Mouse (Mus musculus) lung, embryonic 16.5 days (tissue): ENCODE data around the gene Trir. TPM values are rescaled to one million over a fixed set of nuclear protein-coding genes. Genes with fewer than 3 reads are reported as not detected.

Experiments used
- ATAC-seq: fragments of 200-750 bp; cut with Nextera tagmentation; 2 replicates; pipeline ENCODE4 v1.8.0; 2017; ENCODE audit warnings: low read depth, mild to moderate bottlenecking, moderate library complexity
- H3K27ac ChIP-seq: fragments of 300-500 bp; sonication (generic); 2 replicates; pipeline ENCODE4 v1.5.1; 2014; ENCODE audit warnings: mild to moderate bottlenecking, control low read depth, low read length
- H3K27me3 ChIP-seq: fragments of 300-500 bp; sonication (generic); 2 replicates; pipeline ENCODE4 v1.6.1; 2014; ENCODE audit warnings: low read depth, low read length, mixed read lengths; ENCODE audit not compliant: control insufficient read depth, insufficient read depth
- H3K36me3 ChIP-seq: fragments of 300-500 bp; sonication (generic); 2 replicates; pipeline ENCODE4 v1.6.1; 2014; ENCODE audit warnings: low read length; ENCODE audit not compliant: control insufficient read depth, insufficient read depth
- H3K4me1 ChIP-seq: fragments of 300-500 bp; sonication (generic); replicated peaks from 2 replicates; pipeline ENCODE4 v1.6.1; 2014; ENCODE audit warnings: low read length, mixed read lengths; ENCODE audit not compliant: control insufficient read depth, insufficient read depth
- H3K4me2 ChIP-seq: fragments of 300-500 bp; sonication (generic); 2 replicates; pipeline ENCODE4 v1.6.1; 2014; ENCODE audit warnings: low read depth, low read length, control low read depth
- H3K4me3 ChIP-seq: fragments of 300-500 bp; sonication (generic); 2 replicates; pipeline ENCODE4 v1.5.1; 2014; ENCODE audit warnings: mild to moderate bottlenecking, low read length, control low read depth
- H3K9ac ChIP-seq: fragments of 300-500 bp; sonication (generic); 2 replicates; pipeline ENCODE4 v1.6.1; 2014; ENCODE audit warnings: low read length, control low read depth
- H3K9me3 ChIP-seq: fragments of 300-500 bp; sonication (generic); 2 replicates; pipeline ENCODE4 v1.6.1; 2016; ENCODE audit warnings: low read length; ENCODE audit not compliant: control insufficient read depth
- WGBS: fragments of 180-500 bp; shearing (Covaris S2); extraction: QIAGEN DNeasy Blood & Tissue Kit; methylation state at CpG from one replicate; pipeline ENCODE4 v1.1.7; 2014; 5-methylcytosine and 5-hydroxymethylcytosine counted together
- polyA plus RNA-seq: library from polyadenylated mRNA; unstranded; fragments of >200 nt; fragmentation: Nextera tagmentation; extraction: Ambion mirVana; gene quantifications from 2 replicates; pipeline ENCODE4 v1.2.1, GENCODE M21; 2015

Trir gene
- polyA plus RNA-seq, 1 experiment from 2014 or later: 101 TPM

DNA sequence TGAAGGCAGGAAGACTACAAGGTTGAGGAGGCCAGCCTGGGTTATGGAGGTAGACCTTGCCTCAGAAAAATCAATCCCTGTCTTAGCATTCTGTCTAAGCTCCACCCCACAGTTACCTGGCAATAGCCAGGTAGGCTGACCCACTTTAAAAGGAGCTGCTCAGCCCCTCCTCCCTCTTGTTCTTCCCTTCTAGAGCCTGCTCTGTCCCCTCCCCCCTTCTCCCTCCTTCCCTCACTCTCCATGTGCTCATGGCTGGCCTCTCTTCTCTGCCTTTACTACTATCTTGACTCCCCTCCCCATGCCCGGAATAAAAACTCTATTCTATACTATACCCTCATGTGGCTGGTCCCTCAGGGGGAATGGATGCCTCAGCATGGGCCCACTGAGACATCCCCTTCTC, 7.2 kb downstream of the Trir start:
- Histone ChIP-seq H3K4me1 (peaks cover 13% of the 10 kb centered on the region), H3K4me3 (no peak overlapping the region), H3K27ac (no peak overlapping the region; the same call in 1 of the 2 replicates), H3K4me2 (no peak overlapping the region), H3K36me3 (peaks cover 34% of the 10 kb centered on the region), H3K27me3 (no peaks in the 10 kb centered on the region), H3K9ac (no peak overlapping the region), H3K9me3 (no peaks in the 10 kb centered on the region)
- no peak for ATAC-seq
- WGBS: 52% methylated on average over 1 of the region's 1 CpGs

DNA sequence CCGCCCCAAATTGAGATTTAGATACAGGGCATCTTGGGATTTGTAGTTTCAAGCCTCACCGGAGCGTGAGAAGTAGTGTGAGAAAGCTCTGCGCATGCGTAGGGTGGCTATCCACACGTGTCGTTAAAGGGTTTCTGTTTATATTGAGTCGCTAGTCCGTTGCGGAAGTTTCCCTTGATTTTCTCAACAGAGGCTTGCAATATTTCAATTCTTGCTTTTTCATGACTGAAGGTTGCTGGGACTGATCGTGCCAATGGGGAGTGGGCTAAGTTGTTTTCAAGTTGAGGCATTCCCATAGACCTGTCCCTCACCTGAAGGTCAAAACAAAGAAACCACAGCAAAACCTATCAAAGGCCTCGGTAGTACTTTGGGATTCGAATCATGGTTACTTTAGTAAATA, 8.1 kb downstream of the Trir start:
- H3K9me3 ChIP-seq: no peaks in the 10 kb centered on the region
- peak overlapping the region; percentile 50; the same call in 1 of the 2 replicates for H3K27ac ChIP-seq
- under 1% methylated on average over 13 of the region's 13 CpGs for WGBS
- peak overlapping the region; percentile 91 for H3K4me2 ChIP-seq
- peaks cover 15% of the 10 kb centered on the region for H3K4me1 ChIP-seq
- no peaks in the 10 kb centered on the region for H3K27me3 ChIP-seq
- H3K36me3 ChIP-seq: peaks cover 30% of the 10 kb centered on the region
- H3K4me3 ChIP-seq: peak overlapping the region; percentile 83
- ATAC-seq: no peak
- H3K9ac ChIP-seq: peak overlapping the region; percentile 94

DNA sequence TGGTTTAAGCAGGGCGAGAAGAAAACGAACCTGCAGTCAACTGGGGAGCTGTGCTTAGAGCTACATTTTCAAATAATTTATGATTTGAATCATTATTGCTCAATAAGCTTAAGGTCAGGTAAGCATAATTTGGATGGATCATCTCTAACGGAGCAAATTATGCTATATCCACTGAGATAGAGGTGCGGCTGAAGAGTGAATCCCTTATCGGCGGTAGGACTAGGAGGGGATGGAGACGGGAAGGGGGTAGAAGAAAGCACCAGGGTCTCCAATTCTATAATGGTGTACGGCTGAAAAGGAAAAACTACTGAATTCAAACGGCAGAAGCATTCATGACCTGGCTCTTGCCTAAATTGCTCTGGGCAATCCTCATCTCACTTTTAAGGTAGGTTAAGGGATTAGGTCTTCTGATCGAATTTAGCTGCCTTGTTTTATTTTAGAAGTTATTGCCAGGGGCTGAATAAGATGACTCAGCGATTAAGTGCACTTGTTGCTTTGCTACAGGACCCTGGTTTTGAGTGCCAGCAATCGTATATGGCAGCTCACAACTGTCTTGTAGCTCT, 8.6 kb downstream of the Trir start:
- Histone ChIP-seq H3K9ac (peak overlapping the region; percentile 94), H3K27ac (peak overlapping the region; percentile 100), H3K4me1 (peaks cover 15% of the 10 kb centered on the region), H3K9me3 (no peaks in the 10 kb centered on the region), H3K4me3 (peak overlapping the region; percentile 83), H3K4me2 (peak overlapping the region; percentile 91), H3K36me3 (peaks cover 27% of the 10 kb centered on the region), H3K27me3 (no peaks in the 10 kb centered on the region)
- WGBS: 4% methylated on average over 12 of the region's 12 CpGs
- no peak for ATAC-seq

DNA sequence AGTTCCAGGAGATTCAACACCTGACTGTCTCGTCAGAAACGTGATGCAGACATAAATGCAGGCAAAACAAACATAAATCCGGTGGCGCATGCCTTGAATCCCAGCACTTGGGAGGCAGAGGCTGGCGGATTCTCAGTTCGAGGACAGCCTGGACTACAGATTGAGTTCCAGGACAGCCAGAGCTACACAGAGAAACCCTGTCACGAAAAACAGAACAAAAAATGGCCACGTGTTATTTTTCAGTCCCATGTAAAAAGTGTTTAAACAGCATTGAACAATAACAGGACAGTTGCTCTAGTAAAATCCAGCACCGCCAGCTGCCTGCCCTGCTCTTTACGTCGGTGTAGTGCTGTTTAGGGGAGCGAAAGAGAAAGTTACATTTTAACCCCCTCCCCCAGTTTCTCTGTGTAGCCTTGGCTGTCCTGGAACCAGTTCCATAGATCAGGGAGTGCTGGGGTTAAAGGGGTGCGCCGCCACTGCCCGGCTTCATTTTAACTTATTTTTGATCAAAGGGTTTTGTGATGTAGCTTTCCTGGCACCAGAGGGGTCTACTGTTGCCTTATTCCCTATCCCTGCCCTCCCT, 9.2 kb downstream of the Trir start:
- peak; percentile 12 for ATAC-seq
- peak overlapping the region; percentile 83 for H3K4me3 ChIP-seq
- H3K4me2 ChIP-seq: peak overlapping the region; percentile 91
- no peaks in the 10 kb centered on the region for H3K27me3 ChIP-seq
- H3K9me3 ChIP-seq: no peaks in the 10 kb centered on the region
- peak overlapping the region; percentile 94 for H3K9ac ChIP-seq
- H3K27ac ChIP-seq: peak overlapping the region; percentile 100
- peaks cover 15% of the 10 kb centered on the region for H3K4me1 ChIP-seq
- peaks cover 28% of the 10 kb centered on the region for H3K36me3 ChIP-seq
- under 1% methylated on average over 15 of the region's 15 CpGs for WGBS

DNA sequence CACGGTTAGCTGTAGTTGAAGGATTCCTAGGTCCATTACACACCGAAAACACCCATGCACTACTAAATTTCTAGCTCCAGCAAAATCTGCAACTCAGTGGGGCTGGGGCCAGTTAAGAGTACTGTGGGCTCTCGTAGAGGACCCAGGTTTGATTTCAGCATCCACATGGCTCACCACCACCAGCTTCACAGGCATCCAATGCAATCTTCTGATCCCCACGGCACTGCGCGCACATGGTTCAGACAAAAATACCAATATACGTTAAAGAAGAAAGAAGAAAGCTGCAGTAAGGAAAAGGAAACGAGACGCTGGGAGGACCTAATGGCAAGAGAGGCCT, 9.7 kb downstream of the Trir start:
- WGBS: 0% methylated on average over 9 of the region's 9 CpGs
- H3K36me3 ChIP-seq: peaks cover 29% of the 10 kb centered on the region
- peak; percentile 26 for ATAC-seq

DNA sequence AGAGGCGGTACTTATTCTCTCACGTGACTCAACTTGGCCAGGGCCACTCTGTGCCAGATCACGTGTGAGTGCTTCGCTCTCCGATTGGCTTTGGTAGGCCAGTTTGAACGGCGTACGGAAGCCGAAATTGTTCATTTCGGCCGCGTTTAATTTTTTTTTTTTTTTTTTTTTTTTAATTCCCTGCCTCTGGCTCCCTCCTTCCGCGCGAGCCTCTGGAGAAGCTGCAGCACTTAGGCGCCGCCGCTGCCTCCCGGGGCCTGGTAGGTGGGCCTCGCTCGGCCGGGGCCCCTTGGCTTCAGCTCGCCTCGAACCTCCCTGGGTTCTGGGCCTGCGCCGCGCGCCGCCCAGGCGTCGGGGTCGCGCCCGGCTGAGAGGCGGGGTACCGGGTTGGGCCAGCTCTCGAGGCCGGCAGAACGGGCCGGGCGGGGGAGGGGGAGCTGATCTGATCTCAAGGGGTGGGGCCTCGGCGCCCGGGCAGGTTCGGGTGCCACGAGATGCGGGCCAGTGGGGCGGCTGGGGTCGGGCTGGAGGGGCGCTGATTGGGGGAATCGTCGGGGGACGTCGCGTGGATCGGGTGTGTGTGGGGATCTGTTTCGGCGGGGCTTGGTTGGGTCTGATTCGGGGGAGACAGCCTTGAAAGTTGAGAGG, 10.2 kb downstream of the Trir start, which contains the start of gene Tnpo2:
Gene Tnpo2, plus strand, starts transcription at position 198 of the 648 bp plus-strand sequence.
- Histone ChIP-seq H3K4me2 (peak within 1 kb of the TSS; percentile 91), H3K9ac (peak within 1 kb of the TSS; percentile 94), H3K27ac (peak within 1 kb of the TSS; percentile 100), H3K4me3 (peak within 1 kb of the TSS; percentile 83), H3K36me3 (peaks cover 26% of the 10 kb centered on the region), H3K9me3 (no peaks in the 10 kb centered on the region), H3K4me1 (peaks cover 15% of the 10 kb centered on the region), H3K27me3 (no peaks in the 10 kb centered on the region)
- peak; percentile 94 for ATAC-seq
- under 1% methylated on average over 56 of the region's 59 CpGs for WGBS

More for the DNA sequence above, 9.7 kb downstream of the Trir start:
- Histone ChIP-seq H3K4me3 (peak overlapping the region; percentile 83), H3K4me1 (peaks cover 15% of the 10 kb centered on the region), H3K9me3 (no peaks in the 10 kb centered on the region), H3K27ac (peak overlapping the region; percentile 100), H3K4me2 (peak overlapping the region; percentile 91), H3K9ac (peak overlapping the region; percentile 94), H3K27me3 (no peaks in the 10 kb centered on the region)

DNA sequence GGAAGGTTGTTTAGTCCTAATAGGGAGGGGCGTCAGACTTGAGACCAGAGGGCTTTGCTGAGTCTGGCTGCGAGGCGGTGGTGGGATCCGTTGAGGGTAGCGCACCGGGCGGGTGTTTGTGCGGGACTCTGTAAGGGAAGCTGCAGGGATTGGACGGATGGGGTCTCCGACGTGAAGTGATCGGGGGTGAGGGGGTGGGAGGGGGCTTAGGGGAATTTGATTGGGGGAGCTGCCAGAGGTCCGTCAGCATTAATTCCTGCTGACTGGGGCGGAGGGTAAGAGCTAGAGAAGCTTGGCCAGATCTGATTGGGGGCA, 10.7 kb downstream of the Trir start:
- H3K4me3 ChIP-seq: peak overlapping the region; percentile 83
- H3K27ac ChIP-seq: peak overlapping the region; percentile 100
- H3K36me3 ChIP-seq: peaks cover 22% of the 10 kb centered on the region
- 0% methylated on average over 14 of the region's 14 CpGs for WGBS
- peak; percentile 53 for ATAC-seq
- H3K4me2 ChIP-seq: peak overlapping the region; percentile 81
- H3K27me3 ChIP-seq: no peaks in the 10 kb centered on the region
- peaks cover 15% of the 10 kb centered on the region for H3K4me1 ChIP-seq
- peak overlapping the region; percentile 94 for H3K9ac ChIP-seq
- H3K9me3 ChIP-seq: no peaks in the 10 kb centered on the region

DNA sequence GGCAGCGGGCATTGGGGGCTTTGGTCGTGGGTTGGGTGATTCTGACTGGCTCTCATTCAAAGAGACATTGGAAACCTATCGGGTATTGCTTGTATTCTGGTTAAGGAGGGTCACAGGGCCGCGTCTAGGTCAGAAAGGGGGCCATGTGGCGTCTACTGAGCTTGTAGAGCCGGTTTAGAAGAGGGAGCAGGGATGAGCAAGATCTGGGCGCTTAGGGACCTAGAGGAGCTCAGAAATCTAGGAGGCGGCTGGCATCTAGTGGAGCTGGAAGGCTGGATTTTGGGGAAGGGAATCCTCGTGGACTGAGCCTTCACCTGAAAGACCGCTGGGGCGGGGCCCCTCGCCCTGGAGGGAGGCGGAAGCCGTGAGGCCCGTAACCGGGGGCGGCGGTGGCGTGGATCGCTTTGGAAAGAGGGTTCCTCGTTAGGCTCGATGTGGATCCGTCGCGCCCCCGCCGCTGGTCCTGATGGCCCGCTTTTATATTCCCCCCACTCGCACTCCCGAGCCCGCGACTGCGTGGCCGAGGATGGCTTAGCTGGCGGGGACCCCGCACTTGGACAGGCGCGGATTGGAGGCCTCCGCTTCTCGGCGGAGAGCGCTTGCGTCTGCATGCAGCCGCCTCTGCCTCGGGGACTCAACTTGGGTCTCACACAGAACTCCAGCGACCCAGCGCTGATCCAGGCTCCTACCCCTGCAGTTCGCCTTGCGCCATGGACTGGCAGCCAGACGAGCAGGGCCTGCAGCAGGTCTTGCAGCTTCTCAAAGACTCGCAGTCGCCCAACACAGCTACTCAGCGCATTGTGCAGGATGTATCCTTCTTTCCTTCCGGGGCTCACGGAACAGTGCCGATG, 11.3 kb downstream of the Trir start:
- H3K27ac ChIP-seq: peak overlapping the region; percentile 100
- ATAC-seq: peak; percentile 3; the same call in 1 of the 2 replicates
- peaks cover 15% of the 10 kb centered on the region for H3K4me1 ChIP-seq
- H3K9ac ChIP-seq: peak overlapping the region; percentile 94
- no peaks in the 10 kb centered on the region for H3K27me3 ChIP-seq
- peaks cover 17% of the 10 kb centered on the region for H3K36me3 ChIP-seq
- H3K9me3 ChIP-seq: no peaks in the 10 kb centered on the region
- peak overlapping the region; percentile 83 for H3K4me3 ChIP-seq
- under 1% methylated on average over 52 of the region's 57 CpGs for WGBS
- peak overlapping the region; percentile 81 for H3K4me2 ChIP-seq

DNA sequence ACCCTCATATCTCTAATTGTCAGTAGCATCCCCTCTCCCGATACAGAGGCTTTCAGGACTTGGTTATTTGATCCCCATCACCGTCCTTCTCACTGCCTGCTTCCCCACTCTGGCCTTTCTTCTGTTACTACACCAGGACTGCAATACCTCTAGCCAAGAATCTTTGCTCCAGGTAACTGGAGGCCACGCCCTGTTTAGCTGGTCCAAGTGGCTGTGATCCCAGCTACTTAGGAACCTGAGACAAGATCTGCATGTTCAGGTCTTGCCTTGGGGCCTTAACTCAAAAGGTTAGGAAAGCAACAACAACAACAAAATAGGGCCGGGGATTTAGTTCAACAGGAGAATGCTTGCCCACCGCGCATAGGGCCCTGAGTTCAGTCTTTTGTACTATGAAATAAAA, 17.0 kb downstream of the Trir start:
- Histone ChIP-seq H3K4me3 (no peak overlapping the region), H3K27me3 (no peaks in the 10 kb centered on the region), H3K9me3 (no peaks in the 10 kb centered on the region), H3K9ac (no peak overlapping the region), H3K4me1 (peaks cover 3% of the 10 kb centered on the region), H3K4me2 (no peak overlapping the region), H3K36me3 (peaks cover 64% of the 10 kb centered on the region), H3K27ac (no peak overlapping the region)
- WGBS: 91% methylated on average over 6 of the region's 6 CpGs
- ATAC-seq: no peak
